Comparison of ENCODE assay signal across 10 mouse cellular contexts in the genomic region with DNA sequence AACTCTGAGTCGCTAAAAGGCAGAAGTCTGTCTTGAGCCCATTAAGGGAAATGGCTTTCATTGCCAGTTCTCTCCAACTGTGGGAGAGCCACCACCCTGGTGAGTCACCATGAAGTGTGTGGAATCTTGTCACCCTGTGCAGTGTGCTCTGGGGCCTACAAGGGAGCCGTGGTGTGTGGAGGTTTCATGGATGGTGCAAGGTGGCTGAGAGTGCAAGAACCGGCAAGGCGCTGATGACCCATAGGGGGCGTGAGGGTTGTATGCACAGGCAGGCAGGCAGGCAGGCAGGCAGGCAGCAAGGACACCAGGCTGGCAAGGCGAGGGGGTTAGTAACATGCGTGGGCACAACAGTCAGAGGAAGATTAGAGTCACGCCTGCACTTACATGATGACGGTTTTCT. TPM values are rescaled to one million over a fixed set of nuclear protein-coding genes. Genes with fewer than 3 reads are reported as not detected.
DNase-seq lines count a peak whose midpoint lies in the region; TF ChIP-seq lines count a peak whose summit lies in the region.
"Had no signal": no experiment of that assay in that cellular context is flagged by ENCODE, and none has a peak within 500 bp of the region (broad histone marks: within the 10 kb centered on the region; RNA-seq: fewer than 3 reads in every experiment).

No protein-coding gene starts in this region.

- DNase-seq in gastrocnemius, adult 2 months = peak; percentile 54
- no peak for DNase-seq in gastrocnemius, postnatal 4 days (ENCODE audit: low spot score in 2 of 2)
- DNase-seq in right cerebral cortex, adult 2 months (ENCODE audit: low spot score in 2 of 2) = peak; percentile 53 to 61
- no peak for DNase-seq in right cerebral cortex, postnatal 4 days
- DNase-seq in left cerebral cortex, adult 8-10 months (ENCODE audit: low spot score in 2 of 2) = peak; percentile 44 to 61
- peak; percentile 59 for DNase-seq in retina, embryonic 14.5 days (ENCODE audit: low spot score)
- DNase-seq in urinary bladder, adult 2 months (ENCODE audit: low spot score) = no peak

- peaks cover 3% of the 10 kb centered on the region; the same call in 1 of the 2 replicates for H3K4me1 ChIP-seq in cortical plate, adult 2 months (ENCODE audit: control insufficient read depth, insufficient read depth, low read length)
- H3K4me1 ChIP-seq: hindbrain, embryonic 15.5 days had no signal

- intact Hi-C loops in gastrocnemius, adult 2 months (cut with DNase I) = no loop called here

- H3K4me3 ChIP-seq in gastrocnemius, adult 2 months = no peak overlapping the region
- H3K4me3 ChIP-seq in cortical plate, adult 2 months (ENCODE audit: insufficient read depth, low read length) = no peak overlapping the region
- H3K4me3 ChIP-seq: hindbrain, embryonic 15.5 days; myocyte had no signal

- TF ChIP-seq POLR2A in cortical plate, adult 2 months (IDR thresholded peaks at IDR 0.05; ENCODE audit: extremely low read depth, insufficient read depth, low read length) = no peak

- peak; percentile 42; the same call in 1 of the 2 replicates for TF ChIP-seq CTCF in gastrocnemius, adult 2 months (IDR thresholded peaks at IDR 0.05)
- TF ChIP-seq CTCF in cortical plate, adult 2 months (IDR thresholded peaks at IDR 0.05; ENCODE audit: extremely low read depth, insufficient read depth, low read length) = peak; percentile 38; the same call in 1 of the 2 replicates

- no peak overlapping the region for H3K27ac ChIP-seq in gastrocnemius, adult 2 months
- H3K27ac ChIP-seq in cortical plate, adult 2 months (ENCODE audit: insufficient read depth, low read length) = 0 out of 2 replicates have a peak overlapping the region, but pooled peaks have one; percentile 1
- H3K27ac ChIP-seq: hindbrain, embryonic 15.5 days had no signal

RNA-seq across cellular contexts. Expression of a gene that starts 37.2 kb away (rescaled TPM):
- total RNA-seq in gastrocnemius, adult 2 months (2021) = 1 to 10 TPM; 7.2 to 7.9 TPM
- 10 to 100 TPM; 16.7 to 19.6 TPM for total RNA-seq in gastrocnemius, postnatal 4 days (2021)
- polyA plus RNA-seq in cortical plate, adult 2 months (2012; rRNA removed) = 25.9 and 26.7 TPM in 2 replicates
- 10 to 100 TPM; 22.6 to 27.6 (median 26.7) TPM for total RNA-seq in left cerebral cortex, adult 8-10 months (2022)
- polyA plus RNA-seq in urinary bladder, adult 2 months (2012; rRNA removed) = 27.1 and 28.1 TPM in 2 replicates

Comparison
In these comparisons a context has a peak if more than half of its experiments do, and no peak if none do; other contexts are left out.
1. DNase-seq: peak in gastrocnemius, adult 2 months (single experiment), right cerebral cortex, adult 2 months (2 of 2), left cerebral cortex, adult 8-10 months (2 of 2) and retina, embryonic 14.5 days (single experiment); none in gastrocnemius, postnatal 4 days (0 of 2), right cerebral cortex, postnatal 4 days (single experiment) and urinary bladder, adult 2 months (single experiment).